Mouse (Mus musculus): ENCODE results near the gene Fam92a.
"Not testable (repeated sequence)": the region's sequence is repeated elsewhere in the genome, so short reads cannot be mapped to it uniquely, and the experiment has no call there.

Gene Fam92a

GRCm38 (mm10) chr4:12171318-12172091 lies at the start of gene Fam92a:
Gene Fam92a (minus strand): TSS chr4:12172015.
- DNase-seq (ENCODE audit: extremely low spot score) = peak; percentile 85

- DNase-seq (ENCODE audit: extremely low spot score) = no peak
Observed at GRCm38 (mm10) chr4:12178992-12179391, 7.2 kb upstream of the Fam92a start.

- no peak for DNase-seq (ENCODE audit: extremely low spot score)
Observed at GRCm38 (mm10) chr4:12170986-12171317, 863 bp downstream of the Fam92a start.

GRCm38 (mm10) chr4:12147660-12148059 lies 24.2 kb downstream of the Fam92a start:
- DNase-seq (ENCODE audit: extremely low spot score) = no peak

- not testable (repeated sequence) for DNase-seq (ENCODE audit: extremely low spot score)
Observed at GRCm38 (mm10) chr4:12141516-12141915, 30.3 kb downstream of the Fam92a start.

GRCm38 (mm10) chr4:12140592-12141062 lies 31.2 kb downstream of the Fam92a start:
- DNase-seq (ENCODE audit: extremely low spot score) = not testable (repeated sequence)

GRCm38 (mm10) chr4:12140141-12140567 lies 31.7 kb downstream of the Fam92a start, which contains the start of gene Rbm12b1:
Gene Rbm12b1 (plus strand): TSS chr4:12140264.
- DNase-seq (ENCODE audit: extremely low spot score) = peak; percentile 71
